Mouse (Mus musculus) hindbrain, embryonic 11.5 days (tissue): ENCODE data around the gene Popdc3. TPM values are rescaled to one million over a fixed set of nuclear protein-coding genes. Genes with fewer than 3 reads are reported as not detected.

Source experiments
- ATAC-seq: fragments of 200-750 bp; cut with Nextera tagmentation; 2 replicates; pipeline ENCODE4 v1.8.0; 2017; ENCODE audit warnings: mild to moderate bottlenecking, moderate TSS enrichment, moderate library complexity; ENCODE audit not compliant: low FRiP score
- DNase-seq: peaks from one replicate; pipeline ENCODE4 v3.0.0-alpha.2; 2015; ENCODE audit warnings: low spot score
- H3K27ac ChIP-seq: fragments of 300-500 bp; sonication (generic); 2 replicates; pipeline ENCODE4 v1.5.1; 2014; ENCODE audit warnings: mild to moderate bottlenecking, low read depth, low read length
- H3K27me3 ChIP-seq: fragments of 300-500 bp; sonication (generic); 2 replicates; pipeline ENCODE4 v1.6.1; 2014; ENCODE audit warnings: mild to moderate bottlenecking, low read length, moderate library complexity, mixed read lengths; ENCODE audit not compliant: control insufficient read depth, insufficient read depth
- H3K36me3 ChIP-seq: fragments of 300-500 bp; sonication (generic); 2 replicates; pipeline ENCODE4 v1.6.1; 2014; ENCODE audit warnings: mild to moderate bottlenecking, low read length, moderate library complexity, mixed read lengths; ENCODE audit not compliant: control insufficient read depth, insufficient read depth
- H3K4me1 ChIP-seq: fragments of 300-500 bp; sonication (generic); replicated peaks from 2 replicates; pipeline ENCODE4 v1.6.1; 2014; ENCODE audit warnings: low read length, mixed read lengths; ENCODE audit not compliant: control insufficient read depth, insufficient read depth
- H3K4me2 ChIP-seq: fragments of 300-500 bp; sonication (generic); replicated peaks from 2 replicates; pipeline ENCODE4 v1.6.1; 2014; ENCODE audit warnings: mild to moderate bottlenecking, low read depth, low read length
- H3K4me3 ChIP-seq: fragments of 300-500 bp; sonication (generic); 2 replicates; pipeline ENCODE4 v1.5.1; 2014; ENCODE audit warnings: low read depth, low read length
- H3K9ac ChIP-seq: fragments of 300-500 bp; sonication (generic); 2 replicates; pipeline ENCODE4 v1.6.1; 2014; ENCODE audit warnings: low read depth, low read length
- H3K9me3 ChIP-seq: fragments of 300-500 bp; sonication (generic); 2 replicates; pipeline ENCODE4 v1.6.1; 2016; ENCODE audit warnings: low read length; ENCODE audit not compliant: control insufficient read depth
- WGBS: fragments of 180-500 bp; shearing (Covaris S2); extraction: QIAGEN DNeasy Blood & Tissue Kit; methylation state at CpG from one replicate; pipeline ENCODE4 v1.1.7; 2014; 5-methylcytosine and 5-hydroxymethylcytosine counted together
- polyA plus RNA-seq: library from polyadenylated mRNA; unstranded; fragments of >200 nt; fragmentation: Nextera tagmentation; extraction: Ambion mirVana; gene quantifications from 2 replicates; pipeline ENCODE4 v1.2.1, GENCODE M21; 2014

The Popdc3 gene
- polyA plus RNA-seq, 1 experiment from 2014 or later, result 0.32 TPM

- DNase-seq (no peak), ATAC-seq (no peak)
- Histone ChIP-seq H3K4me1 (no peaks in the 10 kb centered on the region), H3K9me3 (no peaks in the 10 kb centered on the region), H3K4me2 (no peak overlapping the region), H3K27ac (no peak overlapping the region), H3K4me3 (no peak overlapping the region), H3K9ac (no peak overlapping the region), H3K36me3 (no peaks in the 10 kb centered on the region), H3K27me3 (no peaks in the 10 kb centered on the region)
- WGBS, result 85% methylated on average over 5 of the region's 5 CpGs
These were observed 127.3 kb downstream of the Popdc3 start for GRCm38 (mm10) chr10:45305173-45305572.

GRCm38 (mm10) chr10:45311129-45311528 is 133.2 kb downstream of the Popdc3 start:
- no peaks in the 10 kb centered on the region for H3K9me3 ChIP-seq
- ATAC-seq, result no peak
- 80% methylated on average over 5 of the region's 5 CpGs for WGBS

GRCm38 (mm10) chr10:45311624-45312023 is 133.7 kb downstream of the Popdc3 start:
- DNase-seq, result no peak

More at GRCm38 (mm10) chr10:45311129-45311528, 133.2 kb downstream of the Popdc3 start:
- no peak overlapping the region for H3K4me2 ChIP-seq
- H3K9ac ChIP-seq, result no peak overlapping the region
- H3K4me1 ChIP-seq, result no peaks in the 10 kb centered on the region
- H3K36me3 ChIP-seq, result no peaks in the 10 kb centered on the region
- no peak for DNase-seq
- H3K27me3 ChIP-seq, result no peaks in the 10 kb centered on the region
- no peak overlapping the region for H3K4me3 ChIP-seq
- H3K27ac ChIP-seq, result no peak overlapping the region

GRCm38 (mm10) chr10:45314865-45315264 is 137.0 kb downstream of the Popdc3 start:
- Histone ChIP-seq H3K4me1 (no peaks in the 10 kb centered on the region), H3K27me3 (no peaks in the 10 kb centered on the region), H3K36me3 (no peaks in the 10 kb centered on the region), H3K9me3 (no peaks in the 10 kb centered on the region), H3K9ac (no peak overlapping the region), H3K4me2 (no peak overlapping the region), H3K4me3 (no peak overlapping the region), H3K27ac (no peak overlapping the region)
- no peak for ATAC-seq
- 92% methylated on average over 16 of the region's 16 CpGs for WGBS
- DNase-seq, result no peak

More at GRCm38 (mm10) chr10:45311624-45312023, 133.7 kb downstream of the Popdc3 start:
- no peak overlapping the region for H3K4me3 ChIP-seq
- H3K9me3 ChIP-seq, result no peaks in the 10 kb centered on the region
- ATAC-seq, result no peak
- H3K9ac ChIP-seq, result no peak overlapping the region
- WGBS, result 70% methylated on average over 7 of the region's 7 CpGs
- H3K4me2 ChIP-seq, result no peak overlapping the region
- H3K4me1 ChIP-seq, result no peaks in the 10 kb centered on the region
- H3K27me3 ChIP-seq, result no peaks in the 10 kb centered on the region
- no peaks in the 10 kb centered on the region for H3K36me3 ChIP-seq
- H3K27ac ChIP-seq, result no peak overlapping the region

GRCm38 (mm10) chr10:45318922-45319321 is 141.0 kb downstream of the Popdc3 start:
- Histone ChIP-seq H3K9me3 (no peaks in the 10 kb centered on the region), H3K36me3 (no peaks in the 10 kb centered on the region), H3K4me1 (no peaks in the 10 kb centered on the region), H3K27me3 (no peaks in the 10 kb centered on the region), H3K27ac (no peak overlapping the region), H3K9ac (no peak overlapping the region), H3K4me3 (no peak overlapping the region), H3K4me2 (no peak overlapping the region)
- no peak for ATAC-seq
- 88% methylated on average over 5 of the region's 5 CpGs for WGBS
- DNase-seq, result no peak

GRCm38 (mm10) chr10:45320296-45320695 is 142.4 kb downstream of the Popdc3 start:
- Histone ChIP-seq H3K27ac (no peak overlapping the region), H3K27me3 (no peaks in the 10 kb centered on the region), H3K4me2 (no peak overlapping the region), H3K36me3 (no peaks in the 10 kb centered on the region), H3K9me3 (no peaks in the 10 kb centered on the region), H3K4me1 (no peaks in the 10 kb centered on the region), H3K4me3 (no peak overlapping the region), H3K9ac (no peak overlapping the region)
- WGBS, result 43% methylated on average over 3 of the region's 3 CpGs
- DNase-seq, result no peak
- no peak for ATAC-seq

- no peak for DNase-seq
These were observed 146.3 kb downstream of the Popdc3 start for GRCm38 (mm10) chr10:45324159-45324558.

GRCm38 (mm10) chr10:45328196-45329000 is 150.5 kb downstream of the Popdc3 start:
- Histone ChIP-seq H3K27me3 (no peaks in the 10 kb centered on the region), H3K4me3 (no peak overlapping the region), H3K9ac (no peak overlapping the region), H3K36me3 (no peaks in the 10 kb centered on the region), H3K4me2 (no peak overlapping the region), H3K9me3 (no peaks in the 10 kb centered on the region), H3K27ac (no peak overlapping the region), H3K4me1 (no peaks in the 10 kb centered on the region)
- DNase-seq (no peak), ATAC-seq (peak; percentile 54; the same call in 1 of the 2 replicates)
- 84% methylated on average over 7 of the region's 7 CpGs for WGBS

More at GRCm38 (mm10) chr10:45324159-45324558, 146.3 kb downstream of the Popdc3 start:
- Histone ChIP-seq H3K36me3 (no peaks in the 10 kb centered on the region), H3K4me2 (no peak overlapping the region), H3K27me3 (no peaks in the 10 kb centered on the region), H3K4me3 (no peak overlapping the region), H3K4me1 (no peaks in the 10 kb centered on the region), H3K9me3 (no peaks in the 10 kb centered on the region), H3K27ac (no peak overlapping the region), H3K9ac (no peak overlapping the region)
- WGBS, result 50% methylated on average over 1 of the region's 1 CpGs
- no peak for ATAC-seq

- peak overlapping the region; percentile 65 for H3K4me3 ChIP-seq
- peak; percentile 30; the same call in 1 of the 2 replicates for ATAC-seq
These were observed 157.0 kb downstream of the Popdc3 start for GRCm38 (mm10) chr10:45334925-45335324.

More at GRCm38 (mm10) chr10:45334925-45335324, 157.0 kb downstream of the Popdc3 start:
- Histone ChIP-seq H3K4me2 (no peak overlapping the region; the same call in 1 of the 2 replicates), H3K27me3 (peaks cover 11% of the 10 kb centered on the region), H3K4me1 (no peaks in the 10 kb centered on the region), H3K27ac (no peak overlapping the region), H3K9me3 (no peaks in the 10 kb centered on the region), H3K9ac (no peak overlapping the region), H3K36me3 (no peaks in the 10 kb centered on the region)
- peak; percentile 36 for DNase-seq
- 24% methylated on average over 7 of the region's 7 CpGs for WGBS
